Mouse (Mus musculus): ENCODE data around the gene Mt2. TPM values are rescaled to one million over a fixed set of nuclear protein-coding genes. Genes with fewer than 3 reads are reported as not detected.

Mt2 gene
- polyA plus RNA-seq, 1 experiment from 2014 or later = 178 TPM

GRCm38 (mm10) chr8:94210225-94210624 is 37.8 kb downstream of the Mt2 start:
- no peak overlapping the region for H3K9ac ChIP-seq
- 75% methylated on average over 3 of the region's 3 CpGs for WGBS
- ATAC-seq (replicated peaks; ENCODE audit: low FRiP score) = no peak

GRCm38 (mm10) chr8:94213819-94214218 is 41.4 kb downstream of the Mt2 start:
- Histone ChIP-seq H3K4me3 (replicated peaks) (peak overlapping the region; percentile 95), H3K27me3 (no peaks in the 10 kb centered on the region), H3K9ac (0 out of 2 replicates have a peak overlapping the region, but pooled peaks have one; percentile 12), H3K4me1 (peaks cover 19% of the 10 kb centered on the region), H3K9me3 (replicated peaks) (no peaks in the 10 kb centered on the region), H3K27ac (no peak overlapping the region), H3K36me3 (no peaks in the 10 kb centered on the region), H3K4me2 (peak overlapping the region; percentile 81)
- 66% methylated on average over 6 of the region's 6 CpGs for WGBS
- no peak for ATAC-seq (replicated peaks; ENCODE audit: low FRiP score)

More at GRCm38 (mm10) chr8:94210225-94210624, 37.8 kb downstream of the Mt2 start:
- H3K27ac ChIP-seq = no peak overlapping the region
- H3K4me1 ChIP-seq = peaks cover 8% of the 10 kb centered on the region
- H3K36me3 ChIP-seq = no peaks in the 10 kb centered on the region
- H3K4me2 ChIP-seq = no peak overlapping the region
- no peak overlapping the region for H3K4me3 ChIP-seq (replicated peaks)
- H3K27me3 ChIP-seq = peaks cover 4% of the 10 kb centered on the region; the same call in 1 of the 2 replicates
- no peaks in the 10 kb centered on the region for H3K9me3 ChIP-seq (replicated peaks)

- Histone ChIP-seq H3K36me3 (no peaks in the 10 kb centered on the region), H3K27ac (peak within 1 kb of the TSS; percentile 70), H3K27me3 (no peaks in the 10 kb centered on the region), H3K4me3 (replicated peaks) (peak within 1 kb of the TSS; percentile 95), H3K9ac (peak within 1 kb of the TSS; percentile 89), H3K9me3 (replicated peaks) (no peaks in the 10 kb centered on the region), H3K4me1 (peaks cover 19% of the 10 kb centered on the region), H3K4me2 (peak within 1 kb of the TSS; percentile 81)
- WGBS = under 1% methylated on average over 68 of the region's 68 CpGs
- peak; percentile 98 for ATAC-seq (replicated peaks; ENCODE audit: low FRiP score)
Observed at GRCm38 (mm10) chr8:94214252-94215173, 42.0 kb downstream of the Mt2 start, which contains the start of gene Nup93. TSS of gene Nup93 (plus strand) at chr8:94214564.

Other genes starting within 250 kb of the Mt2 start
- 45.4 and 49.3 TPM in 2 replicates for gene Amfr, start 159.8 kb upstream of the Mt2 start, polyA plus RNA-seq (2015; fragmentation: Nextera tagmentation; extraction: Ambion mirVana)
- 120 and 137 TPM in 2 replicates for gene Nudt21, start 135.6 kb upstream of the Mt2 start, polyA plus RNA-seq (2015; fragmentation: Nextera tagmentation; extraction: Ambion mirVana)
- gene Ogfod1, start 135.5 kb upstream of the Mt2 start, polyA plus RNA-seq (2015; fragmentation: Nextera tagmentation; extraction: Ambion mirVana) = 12.8 and 13.0 TPM in 2 replicates
- 11.9 and 15.7 TPM in 2 replicates for gene Bbs2, start 73.7 kb upstream of the Mt2 start, polyA plus RNA-seq (2015; fragmentation: Nextera tagmentation; extraction: Ambion mirVana)
- not detected in 2 replicates for gene Mt4, start 35.5 kb upstream of the Mt2 start, polyA plus RNA-seq (2015; fragmentation: Nextera tagmentation; extraction: Ambion mirVana)
- gene Mt3, start 20.1 kb upstream of the Mt2 start, polyA plus RNA-seq (2015; fragmentation: Nextera tagmentation; extraction: Ambion mirVana) = 2.9 and 7.1 TPM in 2 replicates
- 519 and 582 TPM in 2 replicates for gene Mt1, start 6.4 kb downstream of the Mt2 start, polyA plus RNA-seq (2015; fragmentation: Nextera tagmentation; extraction: Ambion mirVana)
- gene Nup93, start 41.9 kb downstream of the Mt2 start, polyA plus RNA-seq (2015; fragmentation: Nextera tagmentation; extraction: Ambion mirVana) = 89.6 and 91.6 TPM in 2 replicates
- 6.1 and 6.4 TPM in 2 replicates for gene Slc12a3, start 156.5 kb downstream of the Mt2 start, polyA plus RNA-seq (2015; fragmentation: Nextera tagmentation; extraction: Ambion mirVana)
- gene Herpud1, start 213.8 kb downstream of the Mt2 start, polyA plus RNA-seq (2015; fragmentation: Nextera tagmentation; extraction: Ambion mirVana) = 66.7 and 70.0 TPM in 2 replicates